Mouse (Mus musculus): Measurements from ENCODE around the gene Ccnyl1. TPM values are rescaled to one million over a fixed set of nuclear protein-coding genes. Genes with fewer than 3 reads are reported as not detected.

Gene Ccnyl1
- polyA plus RNA-seq, 1 experiment from 2014 or later, result 6.5 TPM

GRCm38 (mm10) chr1:64676060-64676839 lies 14.0 kb upstream of the Ccnyl1 start:
- WGBS, result 73% methylated on average over 6 of the region's 6 CpGs
- Histone ChIP-seq H3K27me3 (ENCODE audit: low read depth, poor library complexity, severe bottlenecking) (no peaks in the 10 kb centered on the region), H3K9me3 (replicated peaks) (0 out of 2 replicates have a peak, but pooled peaks cover 3% of the 10 kb centered on the region), H3K4me3 (no peak overlapping the region), H3K4me1 (no peaks in the 10 kb centered on the region), H3K27ac (replicated peaks) (no peak overlapping the region), H3K36me3 (no peaks in the 10 kb centered on the region)
- no peak for DNase-seq (ENCODE audit: low spot score)

GRCm38 (mm10) chr1:64681499-64681898 lies 8.8 kb upstream of the Ccnyl1 start:
- Histone ChIP-seq H3K4me1 (no peaks in the 10 kb centered on the region), H3K9me3 (replicated peaks) (no peaks in the 10 kb centered on the region), H3K27ac (replicated peaks) (no peak overlapping the region), H3K36me3 (peaks cover 14% of the 10 kb centered on the region; the same call in 1 of the 2 replicates), H3K27me3 (ENCODE audit: low read depth, poor library complexity, severe bottlenecking) (no peaks in the 10 kb centered on the region), H3K4me3 (no peak overlapping the region)
- no peak for DNase-seq (ENCODE audit: low spot score)
- WGBS, result 95% methylated on average over 3 of the region's 3 CpGs

GRCm38 (mm10) chr1:64683039-64683438 lies 7.2 kb upstream of the Ccnyl1 start:
- no peak overlapping the region for H3K27ac ChIP-seq (replicated peaks)
- H3K9me3 ChIP-seq (replicated peaks), result no peaks in the 10 kb centered on the region
- peaks cover 14% of the 10 kb centered on the region; the same call in 1 of the 2 replicates for H3K36me3 ChIP-seq
- no peaks in the 10 kb centered on the region for H3K27me3 ChIP-seq (ENCODE audit: low read depth, poor library complexity, severe bottlenecking)
- H3K4me1 ChIP-seq, result no peaks in the 10 kb centered on the region
- no peak for DNase-seq (ENCODE audit: low spot score)
- H3K4me3 ChIP-seq, result no peak overlapping the region
- 92% methylated on average over 3 of the region's 3 CpGs for WGBS

- DNase-seq (ENCODE audit: low spot score), result no peak
- peaks cover 14% of the 10 kb centered on the region; the same call in 1 of the 2 replicates for H3K36me3 ChIP-seq
- no peaks in the 10 kb centered on the region for H3K9me3 ChIP-seq (replicated peaks)
- no peak overlapping the region for H3K4me3 ChIP-seq
- no peak overlapping the region for H3K27ac ChIP-seq (replicated peaks)
- WGBS, result 90% methylated on average over 2 of the region's 2 CpGs
- H3K27me3 ChIP-seq (ENCODE audit: low read depth, poor library complexity, severe bottlenecking), result no peaks in the 10 kb centered on the region
- peaks cover 3% of the 10 kb centered on the region for H3K4me1 ChIP-seq
Measured at GRCm38 (mm10) chr1:64684440-64684839, 5.8 kb upstream of the Ccnyl1 start.

GRCm38 (mm10) chr1:64688046-64688445 lies 2.2 kb upstream of the Ccnyl1 start:
- Histone ChIP-seq H3K27me3 (ENCODE audit: low read depth, poor library complexity, severe bottlenecking) (no peaks in the 10 kb centered on the region), H3K4me1 (peaks cover 29% of the 10 kb centered on the region), H3K27ac (replicated peaks) (no peak overlapping the region), H3K4me3 (no peak overlapping the region), H3K36me3 (peaks cover 8% of the 10 kb centered on the region; the same call in 1 of the 2 replicates), H3K9me3 (replicated peaks) (no peaks in the 10 kb centered on the region)
- DNase-seq (ENCODE audit: low spot score), result no peak
- WGBS, result 86% methylated on average over 4 of the region's 4 CpGs

GRCm38 (mm10) chr1:64689561-64690212 lies 568 bp upstream of the Ccnyl1 start:
- no peaks in the 10 kb centered on the region for H3K9me3 ChIP-seq (replicated peaks)
- H3K36me3 ChIP-seq, result no peaks in the 10 kb centered on the region; the same call in 1 of the 2 replicates
- DNase-seq (ENCODE audit: low spot score), result no peak
- peak overlapping the region; percentile 78 for H3K4me3 ChIP-seq
- H3K27me3 ChIP-seq (ENCODE audit: low read depth, poor library complexity, severe bottlenecking), result no peaks in the 10 kb centered on the region
- WGBS, result 35% methylated on average over 9 of the region's 9 CpGs
- H3K4me1 ChIP-seq, result peaks cover 32% of the 10 kb centered on the region
- H3K27ac ChIP-seq (replicated peaks), result peak overlapping the region; percentile 86

GRCm38 (mm10) chr1:64691121-64691551 lies 881 bp downstream of the Ccnyl1 start:
- peak overlapping the region; percentile 78 for H3K4me3 ChIP-seq
- no peaks in the 10 kb centered on the region for H3K36me3 ChIP-seq
- no peaks in the 10 kb centered on the region for H3K27me3 ChIP-seq (ENCODE audit: low read depth, poor library complexity, severe bottlenecking)
- peak; percentile 67 for DNase-seq (ENCODE audit: low spot score)
- H3K4me1 ChIP-seq, result peaks cover 32% of the 10 kb centered on the region
- under 1% methylated on average over 53 of the region's 55 CpGs for WGBS
- H3K9me3 ChIP-seq (replicated peaks), result no peaks in the 10 kb centered on the region
- H3K27ac ChIP-seq (replicated peaks), result peak overlapping the region; percentile 92

GRCm38 (mm10) chr1:64691581-64691980 lies 1.3 kb downstream of the Ccnyl1 start:
- Histone ChIP-seq H3K4me1 (peaks cover 32% of the 10 kb centered on the region), H3K27ac (replicated peaks) (peak overlapping the region; percentile 92), H3K4me3 (peak overlapping the region; percentile 78), H3K9me3 (replicated peaks) (no peaks in the 10 kb centered on the region), H3K27me3 (ENCODE audit: low read depth, poor library complexity, severe bottlenecking) (no peaks in the 10 kb centered on the region), H3K36me3 (no peaks in the 10 kb centered on the region)
- WGBS, result 2% methylated on average over 9 of the region's 9 CpGs
- DNase-seq (ENCODE audit: low spot score), result no peak

GRCm38 (mm10) chr1:64695156-64695555 lies 4.9 kb downstream of the Ccnyl1 start:
- Histone ChIP-seq H3K27ac (replicated peaks) (no peak overlapping the region), H3K36me3 (no peaks in the 10 kb centered on the region), H3K27me3 (ENCODE audit: low read depth, poor library complexity, severe bottlenecking) (no peaks in the 10 kb centered on the region), H3K4me1 (peaks cover 22% of the 10 kb centered on the region), H3K9me3 (replicated peaks) (no peaks in the 10 kb centered on the region), H3K4me3 (no peak overlapping the region)
- DNase-seq (ENCODE audit: low spot score), result no peak
- WGBS, result 92% methylated on average over 3 of the region's 3 CpGs

GRCm38 (mm10) chr1:64701780-64702179 lies 11.5 kb downstream of the Ccnyl1 start:
- no peaks in the 10 kb centered on the region for H3K27me3 ChIP-seq (ENCODE audit: low read depth, poor library complexity, severe bottlenecking)
- H3K4me3 ChIP-seq, result no peak overlapping the region
- 89% methylated on average over 3 of the region's 3 CpGs for WGBS
- no peaks in the 10 kb centered on the region for H3K9me3 ChIP-seq (replicated peaks)
- no peak for DNase-seq (ENCODE audit: low spot score)
- H3K4me1 ChIP-seq, result no peaks in the 10 kb centered on the region
- H3K27ac ChIP-seq (replicated peaks), result no peak overlapping the region
- peaks cover 43% of the 10 kb centered on the region for H3K36me3 ChIP-seq

- 53% methylated on average over 6 of the region's 6 CpGs for WGBS
- H3K36me3 ChIP-seq, result peaks cover 54% of the 10 kb centered on the region
- peak; percentile 29 for DNase-seq (ENCODE audit: low spot score)
Measured at GRCm38 (mm10) chr1:64705230-64705629, 15.0 kb downstream of the Ccnyl1 start.

GRCm38 (mm10) chr1:64706610-64707009 lies 16.4 kb downstream of the Ccnyl1 start:
- no peaks in the 10 kb centered on the region for H3K4me1 ChIP-seq
- H3K27me3 ChIP-seq (ENCODE audit: low read depth, poor library complexity, severe bottlenecking), result no peaks in the 10 kb centered on the region
- H3K36me3 ChIP-seq, result peaks cover 45% of the 10 kb centered on the region
- 93% methylated on average over 2 of the region's 2 CpGs for WGBS
- H3K4me3 ChIP-seq, result no peak overlapping the region
- no peaks in the 10 kb centered on the region for H3K9me3 ChIP-seq (replicated peaks)
- no peak overlapping the region for H3K27ac ChIP-seq (replicated peaks)
- no peak for DNase-seq (ENCODE audit: low spot score)

More at GRCm38 (mm10) chr1:64705230-64705629, 15.0 kb downstream of the Ccnyl1 start:
- Histone ChIP-seq H3K4me3 (no peak overlapping the region), H3K27ac (replicated peaks) (no peak overlapping the region), H3K4me1 (no peaks in the 10 kb centered on the region), H3K27me3 (ENCODE audit: low read depth, poor library complexity, severe bottlenecking) (no peaks in the 10 kb centered on the region), H3K9me3 (replicated peaks) (no peaks in the 10 kb centered on the region)

GRCm38 (mm10) chr1:64709891-64710290 lies 19.6 kb downstream of the Ccnyl1 start:
- Histone ChIP-seq H3K4me3 (no peak overlapping the region), H3K27me3 (ENCODE audit: low read depth, poor library complexity, severe bottlenecking) (no peaks in the 10 kb centered on the region), H3K27ac (replicated peaks) (no peak overlapping the region), H3K4me1 (no peaks in the 10 kb centered on the region), H3K9me3 (replicated peaks) (no peaks in the 10 kb centered on the region), H3K36me3 (peaks cover 37% of the 10 kb centered on the region)
- WGBS, result 35% methylated on average over 2 of the region's 2 CpGs
- DNase-seq (ENCODE audit: low spot score), result no peak

All from midbrain, embryonic 10.5 days (tissue).